9 mouse cellular contexts compared by ENCODE assay signal in the genomic region with DNA sequence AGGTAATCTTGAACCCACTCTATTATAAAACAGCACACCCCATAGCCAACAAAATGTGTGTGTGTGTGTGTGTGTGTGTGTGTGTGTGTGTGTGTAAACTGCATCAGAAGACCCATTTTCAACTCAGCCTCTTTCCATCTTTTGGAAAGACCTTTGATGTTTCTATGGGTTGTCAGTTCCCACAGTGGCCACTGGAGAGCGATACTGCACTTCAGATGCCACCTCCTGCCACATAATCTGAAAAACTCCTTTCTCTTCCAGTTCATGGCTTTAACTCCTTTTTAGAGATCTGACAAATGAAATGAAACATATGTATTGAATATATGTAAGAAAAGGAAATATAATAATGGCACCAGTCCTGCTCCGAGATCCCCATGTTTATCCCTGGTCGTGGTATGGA.
A peak's percentile ranks its signal among the peaks of the same experiment; 100 is the strongest.
DNase-seq lines count a peak whose midpoint lies in the region; ATAC-seq and TF ChIP-seq lines count a peak whose summit lies in the region.
"Had no signal": no experiment of that assay in that cellular context is flagged by ENCODE, and none has a peak within 500 bp of the region (broad histone marks: within the 10 kb centered on the region; RNA-seq: fewer than 3 reads in every experiment).

No protein-coding gene starts in this region.

- no peaks in the 10 kb centered on the region for H3K9me3 ChIP-seq in lung, postnatal 0 days (ENCODE audit: low read length)
- H3K9me3 ChIP-seq: liver, embryonic 15.5 days had no signal

- no peak overlapping the region for H3K4me3 ChIP-seq in lung, postnatal 0 days (ENCODE audit: low read depth, low read length)
- no peak overlapping the region for H3K4me3 ChIP-seq in left cerebral cortex, adult 2 months
- H3K4me3 ChIP-seq: liver, embryonic 15.5 days had no signal

- no peaks in the 10 kb centered on the region for H3K4me1 ChIP-seq in lung, postnatal 0 days (ENCODE audit: insufficient read depth, low read depth, low read length)
- H3K4me1 ChIP-seq: liver, embryonic 15.5 days had no signal

- 46% methylated on average over 3 of the region's 3 CpGs for WGBS in lung, postnatal 0 days

- no peak overlapping the region for H3K27ac ChIP-seq in lung, postnatal 0 days (ENCODE audit: low read length)
- no peak overlapping the region for H3K27ac ChIP-seq in left cerebral cortex, adult 2 months
- H3K27ac ChIP-seq: liver, embryonic 15.5 days had no signal

- intact Hi-C loops in left cerebral cortex, adult 2 months (cut with DNase I) = loop anchor here (2.0 to 10.0 kb wide), 3 partner anchors 80 to 438 kb away; a partner anchor contains a TSS
- intact Hi-C loops in heart, postnatal 25 days (cut with DNase I) = no loop called here

- no peak overlapping the region for H3K4me2 ChIP-seq in lung, postnatal 0 days (replicated peaks; ENCODE audit: low read depth, low read length)
- H3K4me2 ChIP-seq: liver, embryonic 15.5 days had no signal

- no peaks in the 10 kb centered on the region for H3K36me3 ChIP-seq in lung, postnatal 0 days (ENCODE audit: insufficient read depth, low read length)
- H3K36me3 ChIP-seq: liver, embryonic 15.5 days had no signal

- no peak overlapping the region for H3K9ac ChIP-seq in lung, postnatal 0 days (replicated peaks; ENCODE audit: low read depth)
- H3K9ac ChIP-seq: liver, embryonic 15.5 days had no signal

- no peak for ATAC-seq in lung, postnatal 0 days
- no peak for ATAC-seq in inflammation-experienced regulatory T-cells, adult 6 months

- peak; percentile 69 for TF ChIP-seq CTCF in lung, postnatal 0 days (IDR thresholded peaks at IDR 0.05)
- peak; percentile 64 for TF ChIP-seq CTCF in left cerebral cortex, adult 2 months (IDR thresholded peaks at IDR 0.05)

- DNase-seq in cerebellum, adult 8-10 months = peak; percentile 8
- no peak for DNase-seq in cerebellum, adult 9-11 months
- peak; percentile 5 for DNase-seq in lung, postnatal 0 days (ENCODE audit: low spot score)
- no peak for DNase-seq in lung, postnatal 36 days
- DNase-seq in embryo, embryonic 10 days (ENCODE audit: low spot score) = peak; percentile 47
- DNase-seq in left cerebral cortex, adult 2 months (ENCODE audit: extremely low spot score in 1 of 2, low spot score in 2 of 2) = peak; percentile 10 to 28
- no peak for DNase-seq in heart, postnatal 25 days (ENCODE audit: low spot score)

- H3K27me3 ChIP-seq in lung, postnatal 0 days (replicated peaks; ENCODE audit: insufficient read depth, low read length) = no peaks in the 10 kb centered on the region
- H3K27me3 ChIP-seq: liver, embryonic 15.5 days had no signal

- no peak for TF ChIP-seq EP300 in lung, postnatal 0 days (IDR thresholded peaks at IDR 0.05)

Comparison
In these comparisons a context has a peak if more than half of its experiments do, and no peak if none do; other contexts are left out.
1. DNase-seq: peak in cerebellum, adult 8-10 months (single experiment), lung, postnatal 0 days (single experiment), embryo, embryonic 10 days (single experiment) and left cerebral cortex, adult 2 months (2 of 2); none in cerebellum, adult 9-11 months (single experiment), lung, postnatal 36 days (single experiment) and heart, postnatal 25 days (single experiment).